Mouse (Mus musculus): ENCODE measurements around the gene Eml3. TPM values are rescaled to one million over a fixed set of nuclear protein-coding genes. Genes with fewer than 3 reads are reported as not detected.

The Eml3 gene
- not detected in 2 replicates for polyA plus RNA-seq (2012; ENCODE audit: insufficient read depth, insufficient read length, low replicate concordance, missing spikeins)

- no peak within 1 kb of the TSS for H3K27ac ChIP-seq (ENCODE audit: insufficient read depth, low read depth, low read length)
- peak within 1 kb of the TSS; percentile 48 for H3K4me3 ChIP-seq (ENCODE audit: insufficient read depth, low read depth, low read length)
- WGBS: 1% methylated on average over 73 of the region's 74 CpGs
- 0 out of 2 replicates have a peak, but pooled peaks cover 6% of the 10 kb centered on the region for H3K4me1 ChIP-seq (ENCODE audit: control insufficient read depth, insufficient read depth, low read length)
- TF ChIP-seq CTCF (IDR thresholded peaks at IDR 0.05; ENCODE audit: insufficient read depth, low read depth, low read length): no peak
- no peak for TF ChIP-seq POLR2A (IDR thresholded peaks at IDR 0.05; ENCODE audit: insufficient read depth, low read depth, low read length)
Measured at GRCm38 (mm10) chr19:8929224-8930088, at the start of gene Eml3, which contains the start of gene Rom1. Gene Eml3, plus strand, starts transcription at chr19:8929552. Gene Rom1, minus strand, starts transcription at chr19:8929356.

- H3K27ac ChIP-seq (ENCODE audit: insufficient read depth, low read depth, low read length): peak within 1 kb of the TSS; percentile 87
- TF ChIP-seq POLR2A (IDR thresholded peaks at IDR 0.05; ENCODE audit: insufficient read depth, low read depth, low read length) (peak; percentile 49), CTCF (IDR thresholded peaks at IDR 0.05; ENCODE audit: insufficient read depth, low read depth, low read length) (no peak)
- H3K4me1 ChIP-seq (ENCODE audit: control insufficient read depth, insufficient read depth, low read length): peaks cover 3% of the 10 kb centered on the region; the same call in 1 of the 2 replicates
- WGBS: under 1% methylated on average over 42 of the region's 42 CpGs
- H3K4me3 ChIP-seq (ENCODE audit: insufficient read depth, low read depth, low read length): peak within 1 kb of the TSS; percentile 65
Measured at GRCm38 (mm10) chr19:8880311-8881033, 48.9 kb upstream of the Eml3 start, which contains the start of gene Uqcc3. Gene Uqcc3, minus strand, starts transcription at chr19:8880923.

- TF ChIP-seq POLR2A (IDR thresholded peaks at IDR 0.05; ENCODE audit: insufficient read depth, low read depth, low read length) (no peak), CTCF (IDR thresholded peaks at IDR 0.05; ENCODE audit: insufficient read depth, low read depth, low read length) (no peak)
- H3K4me3 ChIP-seq (ENCODE audit: insufficient read depth, low read depth, low read length): peak overlapping the region; percentile 65
- WGBS: 5% methylated on average over 3 of the region's 3 CpGs
- 0 out of 2 replicates have a peak overlapping the region, but pooled peaks have one; percentile 17 for H3K27ac ChIP-seq (ENCODE audit: insufficient read depth, low read depth, low read length)
- peaks cover 3% of the 10 kb centered on the region; the same call in 1 of the 2 replicates for H3K4me1 ChIP-seq (ENCODE audit: control insufficient read depth, insufficient read depth, low read length)
Measured at GRCm38 (mm10) chr19:8881034-8881392, 48.3 kb upstream of the Eml3 start.

GRCm38 (mm10) chr19:8883616-8884015 is 45.7 kb upstream of the Eml3 start, which contains the start of the genes Lbhd1 and Gm49403:
Gene Lbhd1, plus strand, starts transcription at chr19:8883732.
Gene Gm49403, plus strand, starts transcription at chr19:8883930.
- H3K4me3 ChIP-seq (ENCODE audit: insufficient read depth, low read depth, low read length): no peak within 1 kb of the TSS
- TF ChIP-seq POLR2A (IDR thresholded peaks at IDR 0.05; ENCODE audit: insufficient read depth, low read depth, low read length): no peak
- TF ChIP-seq CTCF (IDR thresholded peaks at IDR 0.05; ENCODE audit: insufficient read depth, low read depth, low read length): no peak

GRCm38 (mm10) chr19:8886916-8887584 is 42.3 kb upstream of the Eml3 start:
- no peak overlapping the region for H3K4me3 ChIP-seq (ENCODE audit: insufficient read depth, low read depth, low read length)
- no peak for TF ChIP-seq POLR2A (IDR thresholded peaks at IDR 0.05; ENCODE audit: insufficient read depth, low read depth, low read length)
- TF ChIP-seq CTCF (IDR thresholded peaks at IDR 0.05; ENCODE audit: insufficient read depth, low read depth, low read length): no peak
- 59% methylated on average over 1 of the region's 1 CpGs for WGBS
- no peak overlapping the region for H3K27ac ChIP-seq (ENCODE audit: insufficient read depth, low read depth, low read length)
- H3K4me1 ChIP-seq (ENCODE audit: control insufficient read depth, insufficient read depth, low read length): no peaks in the 10 kb centered on the region

More at GRCm38 (mm10) chr19:8883616-8884015, 45.7 kb upstream of the Eml3 start, which contains the start of the genes Lbhd1 and Gm49403:
- 73% methylated on average over 3 of the region's 3 CpGs for WGBS
- Histone ChIP-seq H3K4me1 (ENCODE audit: control insufficient read depth, insufficient read depth, low read length) (peaks cover 3% of the 10 kb centered on the region; the same call in 1 of the 2 replicates), H3K27ac (ENCODE audit: insufficient read depth, low read depth, low read length) (no peak within 1 kb of the TSS)

GRCm38 (mm10) chr19:8887585-8888463 is 41.5 kb upstream of the Eml3 start:
- no peaks in the 10 kb centered on the region for H3K4me1 ChIP-seq (ENCODE audit: control insufficient read depth, insufficient read depth, low read length)
- H3K27ac ChIP-seq (ENCODE audit: insufficient read depth, low read depth, low read length): no peak overlapping the region
- peak overlapping the region; percentile 69 for H3K4me3 ChIP-seq (ENCODE audit: insufficient read depth, low read depth, low read length)
- TF ChIP-seq POLR2A (IDR thresholded peaks at IDR 0.05; ENCODE audit: insufficient read depth, low read depth, low read length): no peak
- TF ChIP-seq CTCF (IDR thresholded peaks at IDR 0.05; ENCODE audit: insufficient read depth, low read depth, low read length): no peak
- WGBS: 20% methylated on average over 19 of the region's 19 CpGs

- Histone ChIP-seq H3K4me1 (ENCODE audit: control insufficient read depth, insufficient read depth, low read length) (peaks cover 2% of the 10 kb centered on the region; the same call in 1 of the 2 replicates), H3K27ac (ENCODE audit: insufficient read depth, low read depth, low read length) (0 out of 2 replicates have a peak within 1 kb of the TSS, but pooled peaks have one; percentile 17), H3K4me3 (ENCODE audit: insufficient read depth, low read depth, low read length) (peak within 1 kb of the TSS; percentile 69)
- TF ChIP-seq POLR2A (IDR thresholded peaks at IDR 0.05; ENCODE audit: insufficient read depth, low read depth, low read length) (no peak; the same call in 1 of the 2 replicates), CTCF (IDR thresholded peaks at IDR 0.05; ENCODE audit: insufficient read depth, low read depth, low read length) (no peak)
- WGBS: under 1% methylated on average over 58 of the region's 58 CpGs
Measured at GRCm38 (mm10) chr19:8888511-8889385, 40.6 kb upstream of the Eml3 start, which contains the start of the genes 1810009A15Rik and Gm49416. Gene 1810009A15Rik, plus strand, starts transcription at chr19:8888853. Gene Gm49416, plus strand, starts transcription at chr19:8888926.

Data from olfactory bulb, adult 2 months (tissue).